Mouse (Mus musculus): ENCODE results near the gene Rasgef1b. TPM values are rescaled to one million over a fixed set of nuclear protein-coding genes. Genes with fewer than 3 reads are reported as not detected.

Rasgef1b gene
- polyA plus RNA-seq, 1 experiment from 2014 or later = 39.7 TPM

- H3K4me1 ChIP-seq = peaks cover 28% of the 10 kb centered on the region
- 0 out of 2 replicates have a peak, but pooled peaks cover 6% of the 10 kb centered on the region for H3K27me3 ChIP-seq (replicated peaks)
- no peak overlapping the region for H3K9ac ChIP-seq
- H3K27ac ChIP-seq = no peak overlapping the region
- no peaks in the 10 kb centered on the region for H3K9me3 ChIP-seq
- H3K4me2 ChIP-seq (replicated peaks) = no peak overlapping the region
- no peak for ATAC-seq (ENCODE audit: low FRiP score, low read depth)
- no peak overlapping the region for H3K4me3 ChIP-seq
- 75% methylated on average over 2 of the region's 2 CpGs for WGBS
- no peaks in the 10 kb centered on the region for H3K36me3 ChIP-seq
Observed at GRCm38 (mm10) chr5:99381639-99382038, 347.2 kb downstream of the Rasgef1b start.

DNA sequence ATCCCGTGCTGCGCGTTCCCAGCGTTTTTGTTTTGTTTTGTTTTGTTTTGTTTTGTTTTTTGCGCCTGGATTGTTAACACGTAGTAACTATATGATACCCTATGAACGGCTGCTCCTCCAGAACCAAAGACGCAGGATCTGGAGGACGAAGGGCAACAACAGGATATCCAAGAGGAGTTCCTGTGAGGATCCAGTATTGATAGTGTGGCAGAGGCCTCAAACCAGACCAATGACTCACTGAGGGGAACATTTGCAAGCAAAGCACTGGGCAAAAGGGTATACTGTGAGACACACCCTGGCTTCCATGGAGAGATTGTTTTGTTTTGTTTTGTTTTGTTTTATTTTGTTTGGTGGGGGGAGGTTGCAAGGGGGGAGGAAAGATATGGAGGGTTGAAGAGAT lies 348.0 kb downstream of the Rasgef1b start:
- Histone ChIP-seq H3K36me3 (no peaks in the 10 kb centered on the region), H3K4me2 (replicated peaks) (no peak overlapping the region), H3K4me1 (peaks cover 20% of the 10 kb centered on the region), H3K9ac (no peak overlapping the region), H3K4me3 (no peak overlapping the region), H3K9me3 (no peaks in the 10 kb centered on the region), H3K27ac (no peak overlapping the region), H3K27me3 (replicated peaks) (0 out of 2 replicates have a peak, but pooled peaks cover 3% of the 10 kb centered on the region)
- ATAC-seq (ENCODE audit: low FRiP score, low read depth) = no peak
- 91% methylated on average over 9 of the region's 9 CpGs for WGBS

DNA sequence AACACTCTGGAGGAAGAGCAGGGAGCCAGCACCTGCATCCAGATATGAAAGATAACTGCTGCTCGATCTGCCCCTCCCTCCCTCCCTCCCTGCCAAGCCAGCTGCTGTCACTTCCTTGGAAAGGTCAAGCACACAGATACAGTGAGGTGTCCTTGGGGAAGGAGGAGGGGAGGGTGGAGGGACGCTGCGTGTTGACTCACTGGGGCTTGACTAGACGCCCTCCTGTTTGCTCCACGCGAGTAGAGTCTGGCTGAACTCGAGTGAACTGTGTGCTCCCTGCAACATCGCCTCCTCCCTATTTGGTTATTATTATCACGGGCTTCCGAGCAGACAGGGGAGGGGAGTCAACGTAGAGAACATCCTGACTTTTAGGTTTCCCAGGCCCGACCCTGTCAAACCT lies 348.7 kb downstream of the Rasgef1b start:
- Histone ChIP-seq H3K4me3 (no peak overlapping the region), H3K4me1 (peaks cover 17% of the 10 kb centered on the region), H3K9me3 (no peaks in the 10 kb centered on the region), H3K4me2 (replicated peaks) (no peak overlapping the region), H3K27ac (no peak overlapping the region), H3K36me3 (no peaks in the 10 kb centered on the region), H3K9ac (no peak overlapping the region), H3K27me3 (replicated peaks) (0 out of 2 replicates have a peak, but pooled peaks cover 3% of the 10 kb centered on the region)
- 56% methylated on average over 12 of the region's 12 CpGs for WGBS
- no peak for ATAC-seq (ENCODE audit: low FRiP score, low read depth)

DNA sequence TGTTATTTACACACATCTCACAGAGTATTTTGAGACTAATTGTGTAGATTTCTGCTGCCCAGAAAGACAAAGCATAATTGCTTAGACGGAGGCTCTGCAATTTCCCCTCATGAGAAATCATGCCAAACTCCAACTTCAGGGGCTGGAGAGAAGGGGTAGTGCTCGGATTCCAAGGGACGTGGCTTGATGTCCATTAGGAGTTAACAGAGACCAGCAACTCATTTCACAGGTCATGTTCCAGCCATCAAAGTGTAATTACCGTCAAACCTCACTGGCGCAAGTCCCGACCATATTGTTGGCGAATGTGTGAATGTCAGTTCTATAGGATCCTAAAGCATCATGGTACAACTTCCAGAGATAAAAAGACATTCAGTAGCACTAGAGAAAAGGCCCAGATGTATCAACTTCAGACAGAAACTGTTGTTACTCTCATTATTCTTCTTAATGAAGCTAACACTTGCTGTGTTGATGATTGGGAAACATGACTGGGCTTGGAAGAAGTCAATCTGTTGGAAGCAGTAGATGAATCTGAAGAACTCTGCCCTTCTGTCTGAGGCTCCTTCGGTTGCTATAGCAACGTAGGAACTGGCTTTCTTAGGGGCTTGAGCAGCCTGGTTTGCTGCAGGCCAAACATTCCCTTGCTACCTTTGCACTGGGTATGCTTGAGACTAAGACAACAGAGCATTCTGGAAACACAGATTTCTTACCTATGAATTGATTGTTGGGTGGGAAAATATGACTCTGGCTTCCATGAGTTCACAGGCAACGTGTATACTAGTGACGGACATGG lies 350.2 kb downstream of the Rasgef1b start:
- Histone ChIP-seq H3K36me3 (no peaks in the 10 kb centered on the region), H3K27ac (no peak overlapping the region), H3K9ac (no peak overlapping the region), H3K27me3 (replicated peaks) (no peaks in the 10 kb centered on the region), H3K4me1 (peaks cover 10% of the 10 kb centered on the region; the same call in 1 of the 2 replicates), H3K9me3 (no peaks in the 10 kb centered on the region), H3K4me2 (replicated peaks) (no peak overlapping the region), H3K4me3 (no peak overlapping the region)
- 68% methylated on average over 11 of the region's 11 CpGs for whole genome bisulfite sequencing
- ATAC-seq (ENCODE audit: low FRiP score, low read depth) = no peak

DNA sequence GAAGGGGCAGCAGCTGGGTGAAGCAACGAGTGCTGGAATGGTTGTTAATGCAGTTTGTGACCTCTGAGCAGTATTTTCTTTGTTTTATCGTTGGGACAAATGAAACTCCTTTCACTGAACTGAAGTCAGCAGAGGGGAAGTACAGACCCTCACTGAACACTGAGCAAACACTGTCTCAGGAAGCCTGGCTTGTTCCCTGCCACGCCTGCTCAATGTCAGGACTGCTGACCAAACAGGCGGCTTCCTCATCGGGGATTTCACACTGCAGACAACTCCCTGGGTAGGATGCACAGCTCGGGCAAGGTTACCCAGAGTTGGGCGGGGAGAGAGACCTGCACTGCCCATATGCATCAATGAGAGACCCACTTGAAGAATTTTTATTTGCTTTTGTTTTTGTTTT lies 353.1 kb downstream of the Rasgef1b start:
- Histone ChIP-seq H3K4me3 (no peak overlapping the region), H3K36me3 (no peaks in the 10 kb centered on the region), H3K4me2 (replicated peaks) (no peak overlapping the region), H3K4me1 (peaks cover 10% of the 10 kb centered on the region; the same call in 1 of the 2 replicates), H3K27me3 (replicated peaks) (no peaks in the 10 kb centered on the region), H3K27ac (no peak overlapping the region), H3K9me3 (no peaks in the 10 kb centered on the region), H3K9ac (no peak overlapping the region)
- ATAC-seq (ENCODE audit: low FRiP score, low read depth) = no peak
- 76% methylated on average over 7 of the region's 7 CpGs for WGBS

DNA sequence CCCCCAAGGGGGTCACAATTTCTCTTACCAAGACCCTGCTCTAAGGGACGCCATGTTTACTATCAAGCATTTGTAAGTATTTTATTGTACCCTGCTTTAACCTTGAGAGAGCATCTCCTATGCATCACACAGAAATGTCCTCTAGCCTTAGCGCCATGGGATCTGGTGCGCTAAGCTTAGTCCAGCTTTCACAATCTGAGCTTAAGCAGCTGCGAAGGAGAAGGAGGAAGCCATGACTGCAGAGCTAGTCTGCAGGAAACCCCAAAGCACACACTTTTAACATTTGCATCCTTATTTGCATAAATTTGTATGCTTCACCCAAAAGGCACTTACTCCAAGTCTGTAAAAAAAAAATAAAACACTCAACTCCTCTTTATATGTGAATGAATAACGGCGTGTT lies 354.4 kb downstream of the Rasgef1b start:
- Histone ChIP-seq H3K36me3 (no peaks in the 10 kb centered on the region), H3K27ac (no peak overlapping the region), H3K9me3 (no peaks in the 10 kb centered on the region), H3K27me3 (replicated peaks) (no peaks in the 10 kb centered on the region), H3K4me3 (no peak overlapping the region), H3K9ac (no peak overlapping the region), H3K4me1 (peaks cover 5% of the 10 kb centered on the region; the same call in 1 of the 2 replicates), H3K4me2 (replicated peaks) (no peak overlapping the region)
- no peak for ATAC-seq (ENCODE audit: low FRiP score, low read depth)
- 83% methylated on average over 6 of the region's 6 CpGs for WGBS

GRCm38 (mm10) chr5:99373570-99374151 lies 355.2 kb downstream of the Rasgef1b start:
- H3K9me3 ChIP-seq = no peaks in the 10 kb centered on the region
- no peak overlapping the region for H3K27ac ChIP-seq
- H3K36me3 ChIP-seq = no peaks in the 10 kb centered on the region
- H3K27me3 ChIP-seq (replicated peaks) = no peaks in the 10 kb centered on the region
- no peak overlapping the region for H3K4me3 ChIP-seq
- WGBS = 76% methylated on average over 8 of the region's 8 CpGs
- no peak overlapping the region for H3K9ac ChIP-seq
- no peak for ATAC-seq (ENCODE audit: low FRiP score, low read depth)
- no peak overlapping the region for H3K4me2 ChIP-seq (replicated peaks)
- H3K4me1 ChIP-seq = no peaks in the 10 kb centered on the region; the same call in 1 of the 2 replicates

DNA sequence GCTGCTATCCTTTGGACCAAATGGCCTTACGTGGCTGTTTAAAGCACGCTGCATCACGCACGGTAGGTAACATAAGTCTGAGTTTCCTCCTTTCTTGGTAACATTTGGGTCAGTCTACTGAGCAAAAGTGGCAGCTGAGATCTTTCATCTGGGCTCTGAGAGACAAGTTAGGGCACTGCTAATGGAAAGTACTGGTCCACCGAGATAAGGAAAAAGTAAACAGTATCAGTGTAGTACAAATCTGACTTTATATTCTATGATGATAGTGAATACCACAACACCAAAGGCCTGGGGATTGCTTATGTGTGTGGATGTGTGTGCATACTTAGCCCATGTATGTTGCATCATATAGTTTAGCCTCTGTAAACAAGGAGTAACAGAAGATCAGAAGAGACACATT lies 358.2 kb downstream of the Rasgef1b start:
- Histone ChIP-seq H3K27me3 (replicated peaks) (no peaks in the 10 kb centered on the region), H3K9ac (no peak overlapping the region)
- WGBS = 73% methylated on average over 5 of the region's 5 CpGs

DNA sequence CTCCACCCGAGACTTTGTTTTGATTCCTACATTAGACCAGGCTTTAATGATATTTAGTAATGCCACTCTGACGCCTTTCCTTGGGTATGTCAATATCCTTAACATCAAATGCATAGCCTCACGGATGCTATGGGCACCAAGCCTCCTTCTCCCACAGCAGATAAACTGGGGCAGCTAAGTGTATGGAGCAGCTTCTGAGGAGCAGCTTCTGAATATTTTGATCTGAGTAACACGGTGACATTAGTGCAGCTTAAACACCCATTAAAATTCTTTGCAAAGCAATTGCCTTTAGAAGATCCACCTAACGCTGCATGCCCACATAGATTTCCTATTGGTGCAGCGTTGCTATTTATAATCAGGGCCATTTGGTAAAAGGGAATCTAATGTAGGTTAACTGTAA lies 359.6 kb downstream of the Rasgef1b start:
- Histone ChIP-seq H3K9me3 (no peaks in the 10 kb centered on the region), H3K4me3 (no peak overlapping the region), H3K27ac (no peak overlapping the region), H3K27me3 (replicated peaks) (no peaks in the 10 kb centered on the region), H3K4me1 (no peaks in the 10 kb centered on the region), H3K4me2 (replicated peaks) (no peak overlapping the region), H3K36me3 (no peaks in the 10 kb centered on the region), H3K9ac (no peak overlapping the region)
- ATAC-seq (ENCODE audit: low FRiP score, low read depth) = no peak
- WGBS = 60% methylated on average over 6 of the region's 6 CpGs

More for the DNA sequence above, 358.2 kb downstream of the Rasgef1b start:
- Histone ChIP-seq H3K27ac (no peak overlapping the region), H3K4me1 (no peaks in the 10 kb centered on the region), H3K4me2 (replicated peaks) (no peak overlapping the region), H3K9me3 (no peaks in the 10 kb centered on the region), H3K36me3 (no peaks in the 10 kb centered on the region), H3K4me3 (no peak overlapping the region)
- ATAC-seq (ENCODE audit: low FRiP score, low read depth) = no peak

- Histone ChIP-seq H3K4me2 (replicated peaks) (no peak overlapping the region), H3K4me3 (no peak overlapping the region), H3K4me1 (no peaks in the 10 kb centered on the region), H3K9ac (no peak overlapping the region), H3K27ac (no peak overlapping the region), H3K9me3 (no peaks in the 10 kb centered on the region), H3K36me3 (no peaks in the 10 kb centered on the region), H3K27me3 (replicated peaks) (no peaks in the 10 kb centered on the region)
- no peak for ATAC-seq (ENCODE audit: low FRiP score, low read depth)
- whole genome bisulfite sequencing = 55% methylated on average over 1 of the region's 1 CpGs
Observed at GRCm38 (mm10) chr5:99368615-99369014, 360.2 kb downstream of the Rasgef1b start.

DNA sequence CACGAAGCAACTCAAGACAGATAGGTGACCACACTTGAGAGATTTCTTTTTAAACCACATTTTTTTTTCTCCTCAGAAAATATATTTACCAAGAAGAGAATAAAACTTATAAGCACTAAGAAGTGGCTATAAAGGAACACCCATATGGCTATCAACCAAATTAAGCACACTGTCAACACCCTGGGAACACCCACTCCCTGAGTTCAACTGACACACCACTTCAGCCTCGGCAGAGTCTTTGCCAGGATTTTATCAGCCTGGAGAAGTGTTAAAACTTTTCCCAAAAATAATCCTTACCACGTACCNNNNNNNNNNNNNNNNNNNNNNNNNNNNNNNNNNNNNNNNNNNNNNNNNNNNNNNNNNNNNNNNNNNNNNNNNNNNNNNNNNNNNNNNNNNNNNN lies 368.3 kb downstream of the Rasgef1b start:
- ATAC-seq (ENCODE audit: low FRiP score, low read depth) = no peak
- Histone ChIP-seq H3K9me3 (no peaks in the 10 kb centered on the region), H3K27ac (no peak overlapping the region), H3K4me3 (no peak overlapping the region), H3K9ac (no peak overlapping the region), H3K36me3 (no peaks in the 10 kb centered on the region), H3K4me2 (replicated peaks) (no peak overlapping the region), H3K27me3 (replicated peaks) (no peaks in the 10 kb centered on the region), H3K4me1 (no peaks in the 10 kb centered on the region)
- WGBS = 83% methylated on average over 3 of the region's 3 CpGs

DNA sequence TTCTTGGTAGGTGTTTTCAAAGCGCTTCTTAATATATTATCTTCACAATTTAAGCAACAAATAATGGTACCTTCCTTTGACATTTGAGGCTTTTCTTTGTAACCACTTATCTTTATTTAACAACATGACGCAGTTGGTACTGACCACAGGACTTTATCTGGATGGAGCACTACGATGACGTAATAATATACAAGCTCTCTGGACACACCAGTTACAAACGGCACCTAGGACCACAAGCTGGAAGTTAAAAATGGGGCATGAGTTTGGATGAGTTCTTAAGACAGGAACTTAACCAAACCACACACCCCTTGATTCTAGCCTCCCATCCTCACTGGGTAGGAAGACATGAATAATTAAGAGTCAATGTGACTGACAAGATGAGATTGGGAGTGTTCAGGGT lies 369.6 kb downstream of the Rasgef1b start:
- Histone ChIP-seq H3K4me2 (replicated peaks) (no peak overlapping the region), H3K9ac (no peak overlapping the region), H3K27me3 (replicated peaks) (no peaks in the 10 kb centered on the region), H3K36me3 (no peaks in the 10 kb centered on the region), H3K27ac (no peak overlapping the region), H3K4me1 (no peaks in the 10 kb centered on the region), H3K4me3 (no peak overlapping the region), H3K9me3 (no peaks in the 10 kb centered on the region)
- 87% methylated on average over 5 of the region's 5 CpGs for WGBS
- ATAC-seq (ENCODE audit: low FRiP score, low read depth) = no peak

Data from neural tube, embryonic 12.5 days (tissue).